Mouse (Mus musculus): Measurements from ENCODE around the gene Tcaim.

GRCm38 (mm10) chr9:122812386-122812785 is 7.0 kb downstream of the Tcaim start:
- TF ChIP-seq GATA1 (IDR thresholded peaks at IDR 0.05; ENCODE audit: low read length) (no peak), TAL1 (IDR thresholded peaks at IDR 0.05; ENCODE audit: low read length) (no peak)
